Mouse (Mus musculus): Measurements from ENCODE around the gene Atxn10.

The Atxn10 gene

GRCm38 (mm10) chr15:85404739-85405138, 68.7 kb downstream of the Atxn10 start:
- DNase-seq (ENCODE audit: low read depth, low spot score) = no peak

DNA sequence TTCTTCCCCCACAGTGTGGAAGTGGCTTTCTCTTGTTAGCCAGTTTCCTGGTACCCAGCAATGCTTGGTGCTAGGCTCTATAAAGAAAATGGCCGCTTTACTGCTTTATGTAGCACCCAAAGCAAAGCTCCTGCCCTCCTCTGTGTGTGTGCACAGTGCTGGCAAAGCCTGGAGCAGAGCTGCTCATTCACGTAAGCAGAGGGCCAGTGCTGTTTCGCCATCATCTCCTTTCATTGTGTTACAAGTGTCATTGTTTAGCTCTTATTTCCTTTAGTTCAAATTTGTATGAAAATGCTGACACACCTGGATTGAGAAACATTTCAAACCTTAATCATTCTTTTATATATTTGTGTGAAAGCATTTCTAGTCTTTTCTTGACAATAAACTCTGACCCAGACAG, 69.5 kb downstream of the Atxn10 start:
- no peak for DNase-seq (ENCODE audit: low read depth, low spot score)

DNA sequence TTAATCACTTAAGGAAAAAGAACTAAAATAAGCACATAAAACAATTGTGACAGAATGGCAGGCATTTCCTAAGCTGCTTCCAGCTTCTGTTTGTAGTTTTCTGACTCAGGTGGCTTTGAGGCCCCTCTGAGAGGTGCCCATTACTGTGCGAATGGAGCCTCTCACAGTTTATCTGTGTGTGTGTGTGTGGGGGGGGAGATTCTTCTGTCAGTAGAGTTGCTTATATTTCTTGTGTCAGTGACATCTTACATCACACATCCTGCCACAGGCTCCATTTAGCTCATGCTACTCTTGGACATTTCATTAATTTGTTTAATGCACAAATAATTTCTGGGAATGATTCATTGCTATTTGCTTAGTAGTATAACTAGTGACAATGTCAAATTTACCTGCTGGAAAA, 70.8 kb downstream of the Atxn10 start:
- DNase-seq (ENCODE audit: low read depth, low spot score) = no peak

DNA sequence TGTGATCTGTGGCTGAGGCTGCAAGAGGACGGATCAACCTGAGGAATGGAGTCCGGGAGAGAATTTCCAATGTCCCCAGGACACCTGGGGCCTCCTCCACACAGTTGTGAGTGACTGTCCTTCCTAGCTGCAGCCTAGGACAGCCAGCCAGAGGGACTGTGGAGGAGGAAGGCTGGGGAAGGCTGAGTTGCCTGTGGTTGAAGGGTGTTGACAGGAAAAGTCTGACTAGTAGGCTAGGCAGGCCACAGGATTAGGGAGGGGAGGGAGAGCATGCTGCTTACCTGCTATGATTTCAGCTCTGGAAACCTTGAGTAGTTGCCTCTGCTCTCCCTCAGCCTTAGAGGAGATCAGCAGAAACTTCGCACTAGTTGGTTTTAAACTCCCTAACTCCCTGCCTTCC, 71.3 kb downstream of the Atxn10 start:
- DNase-seq (ENCODE audit: low read depth, low spot score) = no peak

DNA sequence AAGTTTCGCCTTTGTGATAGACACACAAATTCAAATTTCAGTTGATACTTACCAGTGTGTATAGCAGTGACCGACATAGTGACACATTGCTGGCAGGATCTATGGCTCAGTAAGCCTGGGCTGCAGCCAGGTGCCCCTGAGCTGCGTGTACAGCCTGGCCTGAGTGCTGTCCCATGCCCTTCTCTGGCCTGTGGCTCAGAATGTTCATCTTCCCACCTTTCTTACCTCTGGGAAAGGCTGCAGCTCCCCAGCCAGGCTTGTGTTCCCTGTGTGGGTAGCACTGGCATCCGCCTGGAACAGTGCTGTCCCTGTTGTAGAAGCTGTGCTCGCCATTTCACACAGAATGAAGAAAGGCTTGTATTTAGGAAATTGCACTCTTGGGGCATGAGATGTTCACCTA, 72.7 kb downstream of the Atxn10 start:
- no peak for DNase-seq (ENCODE audit: low read depth, low spot score)

- no peak for DNase-seq (ENCODE audit: low read depth, low spot score)
Measured at GRCm38 (mm10) chr15:85409245-85409783, 73.3 kb downstream of the Atxn10 start.

GRCm38 (mm10) chr15:85409836-85410235, 73.8 kb downstream of the Atxn10 start:
- DNase-seq (ENCODE audit: low read depth, low spot score) = no peak

GRCm38 (mm10) chr15:85414620-85415019, 78.6 kb downstream of the Atxn10 start:
- DNase-seq (ENCODE audit: low read depth, low spot score) = no peak

DNA sequence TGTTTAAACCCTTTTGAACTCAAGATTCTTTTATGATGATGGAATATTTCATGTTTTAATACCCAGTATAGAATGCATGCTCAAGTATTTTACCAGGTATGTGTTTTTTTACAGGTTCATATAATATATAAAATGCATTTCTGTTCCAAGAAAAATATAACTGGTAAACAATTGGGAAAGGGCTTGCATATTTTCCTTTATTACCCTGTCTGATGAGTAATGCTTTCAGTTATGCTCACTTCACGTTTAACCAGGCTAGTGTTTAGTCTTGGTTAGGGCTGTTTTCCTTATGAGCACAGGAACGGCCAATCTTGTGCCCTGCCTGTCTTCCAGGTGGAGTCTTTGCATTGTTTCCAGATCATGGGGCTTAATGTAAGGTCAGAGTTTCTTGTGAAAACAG, 84.6 kb downstream of the Atxn10 start:
- no peak for DNase-seq (ENCODE audit: low read depth, low spot score)

- no peak for DNase-seq (ENCODE audit: low read depth, low spot score)
Measured at GRCm38 (mm10) chr15:85424197-85424596, 88.2 kb downstream of the Atxn10 start.

GRCm38 (mm10) chr15:85428140-85428539, 92.1 kb downstream of the Atxn10 start:
- no peak for DNase-seq (ENCODE audit: low read depth, low spot score)

DNA sequence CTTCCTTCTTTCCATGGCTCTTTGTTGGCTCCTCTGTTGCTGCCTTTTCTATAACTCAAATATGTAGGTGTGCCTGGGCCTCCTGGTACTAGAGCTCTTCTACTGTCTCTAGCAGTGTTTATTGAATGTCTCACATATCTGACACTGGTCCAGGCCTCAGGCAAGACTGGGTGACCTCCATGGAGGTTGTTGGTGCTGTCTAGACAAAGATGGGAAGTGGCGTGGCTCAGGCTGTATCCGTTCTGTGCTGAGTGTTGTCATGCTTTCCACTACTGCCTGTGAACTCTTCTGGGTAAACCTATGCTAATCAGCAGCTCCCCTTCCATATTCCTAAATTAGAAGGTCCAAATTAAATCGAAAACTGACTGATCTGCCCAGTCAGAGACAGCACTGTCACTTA, 106.5 kb downstream of the Atxn10 start:
- no peak for DNase-seq (ENCODE audit: low read depth, low spot score)

DNA sequence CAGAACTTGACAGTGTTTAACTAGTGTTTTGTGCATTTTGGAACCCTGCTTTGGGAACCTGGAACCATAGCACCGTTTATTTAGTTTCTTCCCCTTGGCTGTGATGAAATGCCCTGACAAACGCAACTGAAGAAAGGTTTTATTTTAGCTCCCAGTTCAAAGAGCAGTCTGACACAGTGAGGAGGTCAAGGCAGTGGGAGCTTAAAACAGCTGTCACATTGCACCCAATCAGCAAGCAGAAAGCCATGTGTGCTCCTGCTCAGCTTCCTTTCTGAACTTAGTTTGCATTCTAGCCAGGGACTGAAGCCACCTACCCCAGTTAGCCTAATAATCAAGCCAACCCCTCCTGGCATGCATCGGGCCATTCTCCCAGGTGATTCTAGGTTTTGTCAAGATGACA, 110.6 kb downstream of the Atxn10 start:
- no peak for DNase-seq (ENCODE audit: low read depth, low spot score)

- DNase-seq (ENCODE audit: low read depth, low spot score) = no peak
Measured at GRCm38 (mm10) chr15:85456891-85457290, 120.8 kb downstream of the Atxn10 start.

- no peak for DNase-seq (ENCODE audit: low read depth, low spot score)
Measured at GRCm38 (mm10) chr15:85457838-85458237, 121.8 kb downstream of the Atxn10 start.

- DNase-seq (ENCODE audit: low read depth, low spot score) = no peak
Measured at GRCm38 (mm10) chr15:85458631-85459082, 122.6 kb downstream of the Atxn10 start.

DNA sequence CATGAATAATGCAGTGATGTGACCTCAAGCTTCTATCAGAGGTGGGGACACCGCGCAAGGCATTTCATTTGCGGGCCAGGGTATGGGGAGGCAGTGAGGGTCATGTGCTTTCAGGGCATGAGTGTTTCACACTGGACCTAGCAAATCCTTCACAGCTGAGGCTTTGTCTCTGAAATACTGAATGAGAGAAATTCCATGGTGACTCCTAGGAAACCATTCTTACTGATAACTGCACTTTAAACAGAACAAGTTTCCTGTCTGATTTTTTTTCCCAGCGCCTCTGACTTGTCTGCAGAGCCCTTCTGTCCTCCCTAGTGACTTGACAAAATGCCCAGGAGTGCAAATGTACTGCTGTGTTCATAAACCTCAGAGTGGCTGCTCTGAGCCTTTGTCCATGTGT, 125.5 kb downstream of the Atxn10 start:
- DNase-seq (ENCODE audit: low read depth, low spot score) = no peak

- peak; percentile 60 for DNase-seq (ENCODE audit: low read depth, low spot score)
Measured at GRCm38 (mm10) chr15:85462138-85462537, 126.1 kb downstream of the Atxn10 start.

DNA sequence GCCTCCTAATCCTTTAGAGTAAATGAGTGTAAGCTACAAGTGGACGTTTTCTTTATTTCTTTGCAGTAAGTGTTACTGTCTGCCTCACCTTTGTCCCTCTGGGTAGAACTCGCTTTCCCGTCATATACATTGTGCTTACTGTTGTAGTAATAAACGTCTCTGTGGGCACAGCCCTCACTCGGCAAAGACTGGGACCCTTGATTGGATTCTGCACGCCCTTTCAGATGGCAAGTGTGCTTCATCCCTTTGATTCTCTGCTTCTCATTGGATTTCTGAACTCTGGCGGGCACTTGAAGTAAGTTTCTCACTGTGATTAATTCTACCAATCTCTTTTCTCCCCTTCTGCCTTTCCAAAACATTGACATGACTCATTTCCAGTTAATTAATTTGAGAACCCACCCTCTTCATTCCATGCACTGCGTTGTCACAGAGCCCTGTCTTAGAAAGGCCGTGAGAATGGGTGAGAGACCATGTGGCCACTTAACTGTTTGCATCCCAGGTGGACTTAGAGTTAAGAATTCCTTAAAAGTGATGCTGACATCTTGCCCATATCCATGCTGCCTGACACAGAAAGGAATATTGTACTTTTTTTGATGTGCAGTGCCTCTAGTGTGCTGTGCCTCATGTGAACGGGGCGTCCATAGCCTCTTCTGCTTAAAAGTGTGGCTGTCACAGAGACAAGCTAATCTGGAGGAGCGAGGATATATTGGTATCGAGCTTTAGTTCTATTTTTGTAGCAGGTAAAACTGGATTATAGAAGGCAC, 127.2 kb downstream of the Atxn10 start:
- no peak for DNase-seq (ENCODE audit: low read depth, low spot score)

- DNase-seq (ENCODE audit: low read depth, low spot score) = no peak
Measured at GRCm38 (mm10) chr15:85464190-85464589, 128.1 kb downstream of the Atxn10 start.

- DNase-seq (ENCODE audit: low read depth, low spot score) = no peak
Measured at GRCm38 (mm10) chr15:85464823-85465565, 128.9 kb downstream of the Atxn10 start.

- DNase-seq (ENCODE audit: low read depth, low spot score) = no peak
Measured at GRCm38 (mm10) chr15:85466456-85467067, 130.5 kb downstream of the Atxn10 start.

All from brain, embryonic 18.5 days (tissue).